Mouse (Mus musculus) layer of hippocampus, adult 2 months (tissue): ENCODE measurements around the gene Gm128. TPM values are rescaled to one million over a fixed set of nuclear protein-coding genes. Genes with fewer than 3 reads are reported as not detected.
A peak's percentile ranks its signal among the peaks of the same experiment; 100 is the strongest.

Experiments used
- DNase-seq, 2 experiments: peaks; one replicate each; pipeline ENCODE4 v3.0.0; 2022; ENCODE audit warnings: low spot score in 2 of 2
- H3K27ac ChIP-seq: fragments of 200-600 bp; 2 replicates; pipeline ENCODE4 v1.8.1; 2022
- H3K4me3 ChIP-seq: fragments of 200-600 bp; 2 replicates; pipeline ENCODE4 v1.8.1; 2022; ENCODE audit warnings: mild to moderate bottlenecking
- CTCF ChIP-seq: fragments of 200-600 bp; conservative IDR thresholded peaks from 2 replicates; pipeline ENCODE4 v1.8.1; 2022; ENCODE audit warnings: antibody characterized with exemption, mild to moderate bottlenecking, moderate library complexity
- total RNA-seq, 2 experiments: library from RNA; stranded (reverse); gene quantifications; 2 replicates each; pipeline ENCODE4 v1.2.3; 2021

Gm128 gene
- total RNA-seq, 2 experiments from 2014 or later = 0.25 to 0.54 TPM

DNA sequence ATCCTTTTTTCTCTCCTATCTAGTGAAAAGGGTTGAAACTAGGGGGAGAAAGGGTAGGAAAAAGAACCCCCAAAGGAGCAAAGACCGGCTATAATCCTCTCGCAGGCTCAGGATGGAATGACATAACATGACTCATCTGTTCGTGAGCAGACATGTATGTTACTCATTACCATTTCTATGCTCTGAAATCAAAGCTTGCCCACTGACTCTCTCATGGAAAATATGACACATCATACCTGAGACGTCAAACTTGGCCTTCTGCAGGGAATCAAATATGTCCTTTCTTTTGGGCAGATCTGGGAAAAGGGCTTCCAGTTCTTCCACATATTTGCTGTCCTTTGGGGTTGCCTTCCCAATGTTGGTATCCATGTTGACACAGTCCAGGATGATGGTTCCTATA, 20.6 kb upstream of the Gm128 start:
- no peak for TF ChIP-seq CTCF
- no peak for DNase-seq
- Histone ChIP-seq H3K4me3 (no peak overlapping the region), H3K27ac (no peak overlapping the region)

DNA sequence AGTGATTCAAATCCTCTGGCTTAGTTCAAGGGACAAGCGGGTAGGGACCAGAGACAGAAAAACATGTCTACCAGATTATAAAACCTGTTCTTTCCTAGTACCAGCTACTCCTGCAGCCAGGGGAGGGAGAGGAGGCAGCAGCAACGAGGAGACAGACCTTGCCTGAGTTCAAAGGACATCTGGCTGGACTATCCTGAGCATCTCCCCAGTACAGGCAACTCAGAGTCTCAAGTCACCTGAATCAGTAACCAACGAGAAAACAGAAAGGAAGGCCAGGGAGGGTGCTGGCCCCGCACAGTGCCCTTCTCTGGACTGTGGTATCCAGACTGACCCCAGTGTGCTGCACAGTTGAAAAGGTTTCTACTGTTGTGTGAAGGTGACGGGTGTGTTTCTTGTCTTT, 15.5 kb upstream of the Gm128 start:
- no peak overlapping the region for H3K27ac ChIP-seq
- DNase-seq = no peak
- no peak for TF ChIP-seq CTCF
- H3K4me3 ChIP-seq = no peak overlapping the region

DNA sequence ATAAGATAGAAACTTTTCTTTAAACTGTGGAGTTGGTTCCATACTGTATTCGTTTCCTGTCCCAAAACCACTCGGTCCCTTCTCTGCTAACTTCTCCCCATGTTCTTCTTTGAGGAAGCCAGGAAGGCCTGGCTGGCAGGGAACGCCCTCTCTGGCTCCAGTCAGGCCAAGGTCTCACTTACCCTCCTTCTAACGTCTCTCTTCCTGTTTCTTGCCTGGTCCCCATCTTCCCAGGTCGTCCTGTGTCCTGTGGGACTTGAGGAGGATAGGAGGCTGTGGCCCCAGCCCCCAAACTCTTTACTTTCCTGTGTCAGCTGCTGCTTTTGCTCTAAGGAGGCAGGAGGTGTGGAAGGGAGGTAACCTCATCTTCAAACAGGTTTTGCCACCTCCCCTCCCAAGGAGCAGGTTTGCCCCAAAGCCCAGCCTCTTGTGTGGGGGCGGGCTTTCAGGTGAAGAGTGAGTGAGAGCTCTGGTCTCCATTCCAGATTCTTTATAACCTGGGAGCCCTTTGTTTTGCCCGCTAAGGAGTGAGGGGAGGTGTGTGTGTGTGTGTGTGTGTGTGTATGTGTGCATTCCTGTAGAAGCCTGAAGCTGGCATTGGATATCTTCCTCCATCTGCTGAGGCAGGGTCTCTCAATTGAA, 9.5 kb upstream of the Gm128 start, which contains the start of gene Bnipl:
TSS of gene Bnipl (minus strand) at position 411 of the 642 bp plus-strand sequence.
- TF ChIP-seq CTCF = no peak
- no peak within 1 kb of the TSS for H3K4me3 ChIP-seq
- no peak within 1 kb of the TSS for H3K27ac ChIP-seq
- DNase-seq = no peak

DNA sequence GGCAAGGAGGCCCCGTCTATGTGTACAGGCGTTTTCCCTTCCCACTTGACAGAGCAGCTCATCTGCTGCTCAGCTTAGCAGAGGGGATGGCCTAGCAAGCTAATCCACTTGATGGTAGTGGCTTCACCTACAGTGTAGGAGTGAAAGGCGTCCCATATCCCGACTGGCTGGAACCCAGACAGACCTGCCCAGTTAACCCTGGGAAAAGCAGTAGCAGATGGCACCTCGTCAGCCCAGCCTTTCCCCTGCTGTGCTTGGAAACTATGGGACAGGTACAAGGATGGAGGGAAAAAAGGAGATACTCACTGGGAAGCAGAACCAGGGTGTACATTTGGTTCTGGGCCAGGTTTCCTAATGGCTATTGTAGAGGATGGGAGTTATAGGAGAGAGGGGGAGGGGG, 9.0 kb upstream of the Gm128 start:
- no peak for TF ChIP-seq CTCF
- H3K4me3 ChIP-seq = no peak overlapping the region
- no peak overlapping the region for H3K27ac ChIP-seq
- DNase-seq = no peak

DNA sequence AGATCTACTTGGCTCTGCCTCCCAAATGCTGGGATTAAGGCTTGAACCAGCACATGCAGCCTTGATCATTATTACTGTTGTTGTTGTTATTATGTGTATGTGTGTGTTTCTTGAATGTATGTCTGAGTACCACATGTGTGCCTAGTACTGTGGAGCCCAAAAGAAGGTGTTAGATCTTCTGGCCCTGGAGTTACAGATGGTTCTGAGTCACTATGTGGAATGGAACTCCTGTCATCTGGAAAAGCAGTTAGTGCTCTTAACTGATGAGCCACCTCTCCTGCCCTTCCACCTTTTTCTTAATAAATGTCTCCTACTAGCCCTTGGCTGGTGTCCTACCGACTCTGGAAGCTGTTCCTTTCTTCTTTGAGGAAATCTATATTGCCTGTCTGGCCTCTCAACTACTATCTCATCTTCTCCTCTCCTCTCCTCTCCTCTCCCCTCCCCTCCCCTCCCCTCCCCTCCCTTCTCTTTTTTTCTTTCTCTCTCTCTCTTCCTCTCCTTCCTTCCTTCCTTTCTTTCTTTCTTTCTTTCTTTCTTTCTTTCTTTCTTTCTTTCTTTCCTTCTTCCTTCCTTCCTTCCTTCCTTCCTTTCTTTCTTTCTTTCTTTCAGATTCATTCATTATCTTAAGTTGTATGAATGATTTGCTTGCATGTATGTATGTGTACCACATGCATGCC, 6.4 kb upstream of the Gm128 start:
- Histone ChIP-seq H3K4me3 (no peak overlapping the region), H3K27ac (no peak overlapping the region)
- TF ChIP-seq CTCF = no peak
- no peak for DNase-seq

DNA sequence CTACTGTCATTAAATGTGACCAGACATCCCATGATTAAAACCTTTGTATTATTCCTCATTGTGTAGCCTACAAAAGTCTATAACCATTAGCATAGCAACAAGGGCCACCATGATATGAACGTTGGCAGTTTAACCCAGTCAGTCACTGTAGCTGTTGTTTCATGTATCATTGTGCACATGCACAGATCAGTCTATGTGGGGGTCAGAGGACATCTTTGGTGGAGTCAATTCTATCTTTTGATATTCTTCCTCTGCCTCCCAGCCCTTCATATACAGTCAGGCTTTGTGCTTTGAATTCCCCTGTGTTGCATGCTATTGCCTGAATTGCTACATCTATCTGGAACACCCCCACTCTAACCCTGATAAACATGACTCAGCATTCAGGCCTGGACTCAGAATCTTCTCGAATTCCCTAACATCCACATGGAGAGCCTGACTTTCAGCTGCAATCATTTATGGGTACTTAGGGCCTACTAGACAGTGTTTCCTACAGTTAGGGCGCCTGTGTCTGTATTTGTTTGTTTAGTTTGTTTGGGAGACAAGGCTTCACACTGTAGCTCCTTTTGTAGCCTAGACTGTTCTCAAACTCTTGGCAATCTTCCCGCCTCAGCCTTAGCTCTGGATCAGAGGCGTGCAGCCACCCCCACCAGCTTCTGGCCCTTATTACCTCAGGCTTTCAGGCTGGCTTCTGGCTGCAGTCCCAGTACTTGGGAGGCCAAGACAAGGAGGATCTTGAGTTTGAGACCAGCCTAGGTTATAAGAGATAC, 5.2 kb upstream of the Gm128 start:
- peak; percentile 47 to 62 for DNase-seq
- Histone ChIP-seq H3K4me3 (no peak overlapping the region), H3K27ac (peak overlapping the region; percentile 68)
- no peak for TF ChIP-seq CTCF

DNA sequence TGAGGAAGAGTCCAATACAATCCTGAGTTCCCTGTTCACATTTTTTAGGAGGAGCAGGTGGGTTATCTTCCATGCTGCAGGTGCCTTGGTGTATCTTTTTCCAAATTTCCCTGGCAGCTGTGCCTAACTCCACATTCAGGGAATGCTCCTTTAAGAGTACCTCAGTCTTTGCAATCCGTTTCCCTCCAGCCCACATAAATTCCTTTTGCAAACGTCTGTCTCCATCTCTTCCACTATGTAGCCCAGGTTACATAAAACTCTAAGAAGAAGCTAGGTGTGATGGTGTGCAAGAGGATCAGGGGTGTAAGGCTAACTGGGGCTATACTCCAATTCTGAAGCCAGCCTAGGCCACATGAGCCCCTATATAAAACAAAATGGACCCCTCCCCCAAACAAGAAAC, 1.7 kb upstream of the Gm128 start:
- TF ChIP-seq CTCF = no peak
- Histone ChIP-seq H3K27ac (no peak overlapping the region), H3K4me3 (no peak overlapping the region)
- DNase-seq = no peak

DNA sequence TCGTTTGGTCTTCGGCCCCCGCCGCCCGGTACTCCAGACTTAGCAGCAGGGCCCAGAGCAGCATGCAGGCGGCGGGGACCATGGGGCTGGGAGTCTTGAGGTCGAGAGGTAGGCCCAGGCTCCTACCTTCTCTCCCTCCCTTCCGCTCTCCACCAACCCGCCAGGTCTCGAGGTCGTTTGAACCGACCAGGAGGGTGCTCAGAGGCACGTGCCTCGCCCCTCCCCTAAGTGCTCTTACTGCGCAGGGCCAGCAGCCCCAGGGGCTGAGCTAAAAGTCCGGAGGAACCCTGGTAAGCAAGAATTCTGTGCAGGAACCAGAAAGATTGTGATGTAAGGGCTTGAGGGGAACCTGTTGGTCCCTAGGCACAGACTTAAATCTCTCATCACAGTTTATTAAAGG, 498 bp downstream of the Gm128 start:
- no peak for TF ChIP-seq CTCF
- Histone ChIP-seq H3K27ac (no peak overlapping the region), H3K4me3 (no peak overlapping the region)
- DNase-seq = no peak

DNA sequence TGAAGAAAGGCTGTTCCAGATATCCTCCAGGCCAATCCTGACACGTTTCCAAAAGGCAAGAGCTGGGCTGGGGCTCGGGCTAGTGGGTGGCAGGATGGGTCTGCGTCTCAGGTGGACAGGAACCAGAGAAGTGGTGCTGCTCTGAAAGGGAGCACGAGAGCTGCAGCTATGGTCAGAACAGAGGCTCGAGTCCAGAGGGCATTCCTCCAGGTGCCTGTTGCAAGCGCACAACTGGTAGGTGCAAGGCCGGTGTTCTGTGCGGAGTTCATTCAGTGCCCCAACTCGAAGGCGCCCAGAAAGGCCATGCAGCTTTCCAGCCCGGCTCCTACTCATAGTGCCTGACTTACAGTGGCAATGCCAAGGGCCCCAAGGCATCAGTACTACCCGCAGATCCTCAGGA, 1.4 kb downstream of the Gm128 start:
- H3K27ac ChIP-seq = no peak overlapping the region
- no peak for DNase-seq
- no peak for TF ChIP-seq CTCF
- H3K4me3 ChIP-seq = no peak overlapping the region

DNA sequence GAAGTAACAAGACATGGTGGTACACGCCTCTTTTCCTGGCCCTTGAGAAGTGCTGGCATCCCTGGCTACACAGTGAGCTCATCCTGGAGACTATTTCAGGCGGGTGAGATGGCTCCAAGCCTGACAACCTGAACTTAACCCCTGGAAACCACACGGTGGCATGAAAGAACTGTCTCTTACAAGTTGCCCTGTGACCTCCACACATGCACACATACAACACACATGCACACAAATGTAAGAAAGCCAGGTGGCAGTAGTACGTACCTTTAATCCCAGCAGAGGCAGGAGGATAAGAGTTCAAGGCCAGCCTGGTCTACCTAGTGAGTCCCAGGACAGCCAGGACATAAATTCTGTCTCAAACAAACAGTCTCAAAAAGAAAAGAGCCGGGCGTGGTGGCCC, 2.4 kb downstream of the Gm128 start:
- no peak for DNase-seq
- no peak for TF ChIP-seq CTCF
- Histone ChIP-seq H3K27ac (no peak overlapping the region), H3K4me3 (no peak overlapping the region)

DNA sequence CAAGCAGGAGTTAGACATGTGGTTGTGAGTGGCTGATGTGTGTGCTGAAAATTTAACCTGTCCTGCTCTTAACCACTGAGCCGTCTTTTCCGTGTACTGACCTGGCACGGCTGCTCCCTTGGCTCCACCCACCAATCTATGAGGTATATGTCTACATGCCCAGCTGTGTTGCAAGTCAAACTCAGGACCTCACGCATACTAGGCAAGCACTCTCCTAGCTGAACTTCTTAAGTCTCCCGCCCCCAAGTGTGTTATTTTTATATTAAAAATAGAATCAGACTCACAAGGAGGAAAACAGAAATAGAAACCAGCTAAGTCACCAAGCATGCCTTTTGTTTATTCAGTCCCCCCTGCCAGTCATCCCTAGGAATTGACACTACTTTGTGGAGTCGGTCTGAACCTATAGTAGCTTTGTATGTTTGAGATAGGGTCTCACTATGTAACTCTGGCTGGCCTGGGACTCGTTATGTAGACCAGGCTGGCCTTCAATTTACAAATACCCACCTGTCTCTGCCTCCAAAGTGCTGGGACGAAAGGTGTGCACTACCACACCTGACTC, 3.8 kb downstream of the Gm128 start:
- Histone ChIP-seq H3K27ac (no peak overlapping the region), H3K4me3 (no peak overlapping the region)
- DNase-seq = no peak
- no peak for TF ChIP-seq CTCF

DNA sequence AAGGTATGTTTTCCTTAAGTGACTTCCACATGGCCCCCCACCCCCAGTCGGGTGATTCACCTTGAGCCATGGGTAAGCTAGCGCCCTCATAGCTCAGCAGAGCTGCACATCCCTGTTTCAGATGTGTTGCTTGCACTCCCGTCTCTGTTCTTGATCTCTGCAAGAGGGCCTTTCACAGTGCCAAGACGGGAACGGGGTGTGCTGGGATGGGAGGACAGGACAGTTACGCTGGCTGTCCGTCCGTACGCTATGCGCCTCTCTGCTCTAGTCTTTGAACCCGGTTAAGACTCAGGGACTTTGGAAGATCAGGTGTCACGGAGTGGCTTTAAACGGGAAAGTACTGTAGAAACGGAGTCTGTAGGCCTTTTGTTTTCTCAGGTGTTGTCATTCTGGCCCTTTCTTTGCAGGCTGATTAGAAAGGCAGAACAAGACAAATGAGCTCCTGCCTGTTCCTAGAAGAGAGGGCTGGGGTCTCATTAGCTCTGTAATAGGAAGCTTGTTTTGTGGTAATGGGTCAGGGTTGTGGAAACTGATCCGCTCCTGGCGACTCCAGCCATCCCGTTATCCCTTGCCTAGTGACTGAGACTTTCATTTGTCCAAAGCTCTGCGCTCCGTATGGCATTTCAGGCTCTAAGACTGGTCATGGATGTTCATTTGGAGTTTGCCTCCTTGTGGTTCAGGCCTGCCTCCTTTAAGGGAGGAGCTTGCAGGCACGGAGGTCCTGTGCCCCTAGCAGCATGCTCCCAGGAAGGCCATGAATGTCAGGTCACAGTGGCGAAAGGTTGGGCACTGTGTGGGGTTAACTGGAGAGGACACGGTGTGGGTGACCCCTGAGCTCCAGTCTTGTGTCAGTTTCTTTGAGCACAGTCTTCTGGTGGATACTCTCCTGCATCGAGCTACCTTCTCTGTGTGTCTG, 5.8 kb downstream of the Gm128 start:
- Histone ChIP-seq H3K27ac (peak overlapping the region; percentile 24; the same call in 1 of the 2 replicates), H3K4me3 (no peak overlapping the region)
- no peak for DNase-seq
- no peak for TF ChIP-seq CTCF
